Mouse (Mus musculus) CH12.LX (cell line): ENCODE measurements around the gene Arhgap35. TPM values are rescaled to one million over a fixed set of nuclear protein-coding genes. Genes with fewer than 3 reads are reported as not detected.

Experiments used
- DNase-seq: peaks from one replicate; pipeline ENCODE4 v3.0.0-alpha.2; 2013; ENCODE audit errors: extremely low read depth
- H3K27ac ChIP-seq: 2 replicates; pipeline ENCODE4 v1.5.1; 2012; ENCODE audit warnings: low read depth, mild to moderate bottlenecking, control low read depth, moderate library complexity; ENCODE audit not compliant: insufficient read depth
- H3K27me3 ChIP-seq: replicated peaks from 2 replicates; pipeline ENCODE3; 2012; ENCODE audit warnings: inconsistent platforms
- H3K36me3 ChIP-seq, 2 experiments: replicated peaks in 1 of 2; 2 replicates each; pipeline versions ENCODE3 to v1.6.1; 2012; ENCODE audit warnings: inconsistent platforms in 1 of 2, low read length in 1 of 2, mild to moderate bottlenecking in 1 of 2, mixed read lengths in 1 of 2, moderate library complexity in 1 of 2; ENCODE audit not compliant: control insufficient read depth in 1 of 2, insufficient read depth in 1 of 2
- H3K4me1 ChIP-seq, 2 experiments: 2 replicates each; pipeline ENCODE4 v1.6.1; 2012; ENCODE audit warnings: inconsistent platforms in 1 of 2, moderate library complexity in 1 of 2; ENCODE audit not compliant: insufficient read depth in 2 of 2, control insufficient read depth in 1 of 2
- H3K4me2 ChIP-seq: 2 replicates; pipeline ENCODE4 v1.6.1; 2012; ENCODE audit warnings: low read depth, mild to moderate bottlenecking, control low read depth; ENCODE audit not compliant: poor library complexity, insufficient read depth, severe bottlenecking
- H3K4me3 ChIP-seq, 3 experiments: fragments of 150-350 bp in 1 of 3; sonication (generic) in 1 of 3; replicated peaks in 1 of 3; 2 replicates each; pipeline versions ENCODE3 to v1.5.1; 2011 to 2012; ENCODE audit warnings: low read depth in 2 of 3, low read length in 2 of 3, mild to moderate bottlenecking in 2 of 3, moderate library complexity in 2 of 3, control low read depth in 1 of 3, improper control_type of control experiment in 1 of 3, inconsistent platforms in 1 of 3, mixed read lengths in 1 of 3; ENCODE audit not compliant: poor library complexity in 1 of 3
- H3K79me2 ChIP-seq: replicated peaks from 2 replicates; pipeline ENCODE4 v1.6.1; 2012; ENCODE audit warnings: mild to moderate bottlenecking, moderate library complexity; ENCODE audit not compliant: control insufficient read depth, poor library complexity, insufficient read depth, severe bottlenecking; ENCODE audit errors: extremely low read depth
- H3K9ac ChIP-seq: 2 replicates; pipeline ENCODE4 v1.6.1; 2012; ENCODE audit warnings: low read depth, mild to moderate bottlenecking, control low read depth, moderate library complexity; ENCODE audit not compliant: insufficient read depth
- H3K9me3 ChIP-seq: replicated peaks from 2 replicates; pipeline ENCODE3; 2012; ENCODE audit warnings: low read length, inconsistent platforms, mixed read lengths
- CHD1 ChIP-seq: IDR thresholded peaks from 2 replicates; pipeline ENCODE4 v1.6.1; 2012; ENCODE audit warnings: low read depth, low read length, improper control_type of control experiment, inconsistent platforms
- CTCF ChIP-seq, 2 experiments: IDR thresholded peaks in 1 of 2; conservative IDR thresholded peaks in 1 of 2; 2 replicates each; pipeline ENCODE4 v1.5.1; 2011 to 2012; ENCODE audit warnings: low read depth in 2 of 2, low read length in 2 of 2, improper control_type of control experiment in 1 of 2, inconsistent platforms in 1 of 2, mild to moderate bottlenecking in 1 of 2, moderate library complexity in 1 of 2
- ELF1 ChIP-seq: IDR thresholded peaks from 2 replicates; pipeline ENCODE4 v1.6.1; 2014; ENCODE audit warnings: low read depth, mild to moderate bottlenecking, inconsistent platforms, low read length, improper control_type of control experiment
- ETS1 ChIP-seq: conservative IDR thresholded peaks from 2 replicates; pipeline ENCODE4 v1.6.1; 2012; ENCODE audit warnings: low read depth, mild to moderate bottlenecking, inconsistent platforms, low read length, improper control_type of control experiment, moderate library complexity
- GABPA ChIP-seq: IDR thresholded peaks from 2 replicates; pipeline ENCODE4 v1.6.1; 2012; ENCODE audit warnings: low read depth, low read length, improper control_type of control experiment, inconsistent platforms; ENCODE audit not compliant: insufficient replicate concordance
- KAT2A ChIP-seq: IDR thresholded peaks from 2 replicates; pipeline ENCODE4 v1.6.1; 2012; ENCODE audit warnings: low read length, improper control_type of control experiment, inconsistent platforms; ENCODE audit not compliant: insufficient replicate concordance
- MAFK ChIP-seq: IDR thresholded peaks from 2 replicates; pipeline ENCODE4 v1.6.1; 2011; ENCODE audit warnings: low read length, improper control_type of control experiment; ENCODE audit not compliant: insufficient replicate concordance
- MAZ ChIP-seq: IDR thresholded peaks from 2 replicates; pipeline ENCODE4 v1.6.1; 2012; ENCODE audit warnings: low read depth, mild to moderate bottlenecking, inconsistent platforms, low read length, improper control_type of control experiment, moderate library complexity
- NRF1 ChIP-seq: IDR thresholded peaks from 2 replicates; pipeline ENCODE4 v1.6.1; 2014; ENCODE audit warnings: low read depth, mild to moderate bottlenecking, inconsistent platforms, low read length, improper control_type of control experiment, moderate library complexity
- PAX5 ChIP-seq: IDR thresholded peaks from 2 replicates; pipeline ENCODE4 v1.6.1; 2012; ENCODE audit warnings: low read length, inconsistent platforms, mixed read lengths
- POLR2AphosphoS2 ChIP-seq: IDR thresholded peaks from 2 replicates; pipeline ENCODE4 v1.6.1; 2011; ENCODE audit warnings: low read depth, low read length, improper control_type of control experiment
- RAD21 ChIP-seq: IDR thresholded peaks from 2 replicates; pipeline ENCODE4 v1.6.1; 2011; ENCODE audit warnings: low read depth, mild to moderate bottlenecking, low read length, improper control_type of control experiment, moderate library complexity
- RCOR1 ChIP-seq: conservative IDR thresholded peaks from 2 replicates; pipeline ENCODE4 v1.6.1; 2012; ENCODE audit warnings: low read depth, mild to moderate bottlenecking, inconsistent platforms, low read length, improper control_type of control experiment
- SMC3 ChIP-seq: IDR thresholded peaks from 2 replicates; pipeline ENCODE4 v1.6.1; 2011; ENCODE audit warnings: low read depth, low read length, improper control_type of control experiment
- TBP ChIP-seq: conservative IDR thresholded peaks from 2 replicates; pipeline ENCODE4 v1.6.1; 2011; ENCODE audit warnings: low read depth, low read length, improper control_type of control experiment
- TCF12 ChIP-seq: IDR thresholded peaks from 2 replicates; pipeline ENCODE4 v1.6.1; 2014; ENCODE audit warnings: low read depth, mild to moderate bottlenecking, inconsistent platforms, low read length, improper control_type of control experiment
- USF1 ChIP-seq: IDR thresholded peaks from 2 replicates; pipeline ENCODE4 v1.6.1; 2014; ENCODE audit warnings: low read depth, mild to moderate bottlenecking, inconsistent platforms, low read length, improper control_type of control experiment
- ZKSCAN1 ChIP-seq: IDR thresholded peaks from 2 replicates; pipeline ENCODE4 v1.6.1; 2012; ENCODE audit warnings: low read depth, inconsistent platforms, low read length, improper control_type of control experiment, borderline replicate concordance
- ZNF384 ChIP-seq: IDR thresholded peaks from 2 replicates; pipeline ENCODE4 v1.6.1; 2012; ENCODE audit warnings: low read depth, low read length, improper control_type of control experiment, inconsistent platforms
- dilution Hi-C: fragments of 300-500 bp; cut with MboI; formaldehyde crosslinking; loops from 2 replicates; pipeline ENCODE4 v1.14.3; 2020; ENCODE audit warnings: low sequenced_read_pairs; ENCODE audit not compliant: extremely low pct_unique_long_range_greater_than_20kb, extremely low pct_ligation_motif_present
- in situ Hi-C: fragments of 300-500 bp; cut with MboI; formaldehyde crosslinking; loops from 3 replicates; pipeline ENCODE4 v1.14.3; 2019; ENCODE audit warnings: low sequenced_read_pairs, low pct_ligation_motif_present, low pct_unique_long_range_greater_than_20kb, mixed read lengths
- polyA plus RNA-seq: library from polyadenylated mRNA; unstranded; fragments of >175 nt; gene quantifications from 2 replicates; pipeline ENCODE4 v1.2.1, GENCODE M21; 2012; ENCODE audit warnings: low read depth; ENCODE audit not compliant: insufficient read length
- total RNA-seq, 2 experiments: library from RNA; depleted of rRNA; stranded (reverse); fragments of 300-350 nt in 1 of 2; fragments of >200 nt in 1 of 2; gene quantifications; 2 replicates each; pipeline ENCODE4 v1.2.3; 2012 to 2014

Arhgap35 gene
- total and polyA plus RNA-seq, 3 experiments = 3.0 to 7.2 (median 5.3) TPM

- H3K9me3 ChIP-seq = no peaks in the 10 kb centered on the region
- H3K27ac ChIP-seq = no peak overlapping the region
- H3K4me1 ChIP-seq = peaks cover 0 to 5% of the 10 kb centered on the region in 2 experiments; a peak in 1 of 4 replicates
- peaks cover 3 to 75% of the 10 kb centered on the region in 2 experiments for H3K36me3 ChIP-seq
- dilution Hi-C loops (no loop called here), in situ Hi-C loops (no loop called here)
- H3K27me3 ChIP-seq = no peaks in the 10 kb centered on the region
- TF ChIP-seq SMC3 (no peak), CHD1 (no peak), USF1 (no peak), TBP (no peak), POLR2AphosphoS2 (no peak), GABPA (no peak), CTCF (conservative IDR thresholded peaks at IDR 0.05 in 1 of 2, IDR thresholded peaks at IDR 0.05 in 1 of 2; ENCODE audit: low read depth in 2 of 2, low read length in 2 of 2) (no peak), TCF12 (no peak), ZKSCAN1 (no peak), ELF1 (no peak), RCOR1 (no peak), MAZ (no peak), KAT2A (no peak), ZNF384 (no peak), ETS1 (no peak)
- H3K4me2 ChIP-seq = no peak overlapping the region
- no peak overlapping the region for H3K4me3 ChIP-seq
- H3K9ac ChIP-seq = no peak overlapping the region
- H3K79me2 ChIP-seq = no peaks in the 10 kb centered on the region
- DNase-seq = no peak
These were observed 65.5 kb downstream of the Arhgap35 start for GRCm38 (mm10) chr7:16549299-16549698.

GRCm38 (mm10) chr7:16544770-16545169, 70.0 kb downstream of the Arhgap35 start:
- no peaks in the 10 kb centered on the region for H3K9me3 ChIP-seq
- peaks cover 0 to 3% of the 10 kb centered on the region in 2 experiments; a peak in 1 of 4 replicates for H3K4me1 ChIP-seq
- TF ChIP-seq NRF1 (no peak), RAD21 (no peak), MAFK (no peak), PAX5 (no peak), CTCF (conservative IDR thresholded peaks at IDR 0.05 in 1 of 2, IDR thresholded peaks at IDR 0.05 in 1 of 2; ENCODE audit: low read depth in 2 of 2, low read length in 2 of 2) (no peak)
- H3K36me3 ChIP-seq = peaks cover 3 to 70% of the 10 kb centered on the region in 2 experiments
- H3K27ac ChIP-seq = no peak overlapping the region
- H3K4me3 ChIP-seq = no peak overlapping the region
- no peak overlapping the region for H3K9ac ChIP-seq
- H3K4me2 ChIP-seq = no peak overlapping the region
- H3K27me3 ChIP-seq = no peaks in the 10 kb centered on the region
- H3K79me2 ChIP-seq = no peaks in the 10 kb centered on the region
- dilution Hi-C loops (no loop called here), in situ Hi-C loops (no loop called here)
- no peak for DNase-seq
